Mouse (Mus musculus) forebrain, embryonic 13.5 days (tissue): ENCODE results near the gene Gabre. TPM values are rescaled to one million over a fixed set of nuclear protein-coding genes. Genes with fewer than 3 reads are reported as not detected.

Experiments
- ATAC-seq: fragments of 200-750 bp; cut with Nextera tagmentation; 2 replicates; pipeline ENCODE4 v1.8.0; 2017
- H3K27ac ChIP-seq: fragments of 300-500 bp; sonication (generic); 2 replicates; pipeline ENCODE4 v1.5.1; 2015; ENCODE audit warnings: inconsistent platforms, mild to moderate bottlenecking, moderate library complexity
- H3K27me3 ChIP-seq: fragments of 300-500 bp; sonication (generic); 2 replicates; pipeline ENCODE4 v1.6.1; 2015; ENCODE audit warnings: mild to moderate bottlenecking, inconsistent platforms
- H3K36me3 ChIP-seq: fragments of 300-500 bp; sonication (generic); 2 replicates; pipeline ENCODE4 v1.6.1; 2015; ENCODE audit warnings: mild to moderate bottlenecking, inconsistent platforms; ENCODE audit not compliant: poor library complexity, severe bottlenecking
- H3K4me1 ChIP-seq: fragments of 300-500 bp; sonication (generic); 2 replicates; pipeline ENCODE4 v1.6.1; 2015; ENCODE audit warnings: inconsistent platforms
- H3K4me2 ChIP-seq: fragments of 300-500 bp; sonication (generic); 2 replicates; pipeline ENCODE4 v1.6.1; 2015; ENCODE audit warnings: inconsistent platforms, mild to moderate bottlenecking, moderate library complexity
- H3K4me3 ChIP-seq: fragments of 300-500 bp; sonication (generic); 2 replicates; pipeline ENCODE4 v1.5.1; 2015; ENCODE audit warnings: mild to moderate bottlenecking, inconsistent platforms
- H3K9ac ChIP-seq: fragments of 300-500 bp; sonication (generic); 2 replicates; pipeline ENCODE4 v1.6.1; 2015; ENCODE audit warnings: mild to moderate bottlenecking, inconsistent platforms
- H3K9me3 ChIP-seq: fragments of 300-500 bp; sonication (generic); replicated peaks from 2 replicates; pipeline ENCODE4 v1.6.1; 2016; ENCODE audit warnings: inconsistent platforms
- WGBS: fragments of 180-500 bp; shearing (Covaris S2); methylation state at CpG from one replicate; pipeline ENCODE4 v1.1.7; 2015; 5-methylcytosine and 5-hydroxymethylcytosine counted together
- microRNA counts: library from miRNA; unstranded; fragments of <30 nt; microRNA quantifications from one replicate; lab custom pipeline; 2016
- microRNA-seq: library from miRNA; unstranded; fragments of <30 nt; microRNA quantifications from one replicate; pipeline ENCODE4, GENCODE M21; 2016
- polyA plus RNA-seq: library from polyadenylated mRNA; unstranded; fragments of >200 nt; fragmentation: Nextera tagmentation; extraction: Ambion mirVana; gene quantifications from 2 replicates; pipeline ENCODE4 v1.2.1, GENCODE M21; 2015

The Gabre gene
- polyA plus RNA-seq: 0.94 and 1.1 TPM in 2 replicates

- peak within 1 kb of the TSS; percentile 42 for H3K4me3 ChIP-seq
Observed at GRCm38 (mm10) chrX:72274659-72275371, at the start of gene Gabre. Gene Gabre, minus strand, starts transcription at chrX:72274803.

GRCm38 (mm10) chrX:72297812-72298211 lies 23.2 kb upstream of the Gabre start:
- Histone ChIP-seq H3K27ac (no peak overlapping the region), H3K36me3 (no peaks in the 10 kb centered on the region), H3K4me3 (no peak overlapping the region), H3K4me1 (no peaks in the 10 kb centered on the region), H3K9me3 (no peaks in the 10 kb centered on the region), H3K9ac (no peak overlapping the region), H3K4me2 (no peak overlapping the region), H3K27me3 (no peaks in the 10 kb centered on the region)
- ATAC-seq: no peak
- WGBS: 88% methylated on average over 2 of the region's 2 CpGs

More at GRCm38 (mm10) chrX:72274659-72275371, at the start of gene Gabre:
- Histone ChIP-seq H3K9ac (peak within 1 kb of the TSS; percentile 43; the same call in 1 of the 2 replicates), H3K27ac (no peak within 1 kb of the TSS), H3K4me1 (no peaks in the 10 kb centered on the region), H3K27me3 (no peaks in the 10 kb centered on the region), H3K36me3 (no peaks in the 10 kb centered on the region), H3K9me3 (no peaks in the 10 kb centered on the region), H3K4me2 (peak within 1 kb of the TSS; percentile 65)
- 11% methylated on average over 20 of the region's 36 CpGs for WGBS
- ATAC-seq: peak; percentile 93

- H3K4me3 ChIP-seq: no peak overlapping the region
- peak overlapping the region; percentile 65 for H3K4me2 ChIP-seq
- WGBS: 71% methylated on average over 1 of the region's 1 CpGs
- no peaks in the 10 kb centered on the region for H3K36me3 ChIP-seq
- H3K4me1 ChIP-seq: no peaks in the 10 kb centered on the region
- H3K27me3 ChIP-seq: no peaks in the 10 kb centered on the region
- no peak for ATAC-seq
- H3K9me3 ChIP-seq: no peaks in the 10 kb centered on the region
- no peak overlapping the region for H3K9ac ChIP-seq
- H3K27ac ChIP-seq: no peak overlapping the region
Observed at GRCm38 (mm10) chrX:72275372-72275663, 715 bp upstream of the Gabre start.

GRCm38 (mm10) chrX:72273966-72274658 lies 491 bp downstream of the Gabre start:
- WGBS: 18% methylated on average over 27 of the region's 27 CpGs
- H3K27ac ChIP-seq: no peak overlapping the region
- no peaks in the 10 kb centered on the region for H3K27me3 ChIP-seq
- ATAC-seq: peak; percentile 63
- H3K36me3 ChIP-seq: no peaks in the 10 kb centered on the region
- no peaks in the 10 kb centered on the region for H3K4me1 ChIP-seq
- H3K9ac ChIP-seq: peak overlapping the region; percentile 43; the same call in 1 of the 2 replicates
- no peaks in the 10 kb centered on the region for H3K9me3 ChIP-seq
- H3K4me2 ChIP-seq: peak overlapping the region; percentile 65
- peak overlapping the region; percentile 42 for H3K4me3 ChIP-seq

GRCm38 (mm10) chrX:72270637-72271036 lies 4.0 kb downstream of the Gabre start:
- no peaks in the 10 kb centered on the region for H3K27me3 ChIP-seq
- 86% methylated on average over 11 of the region's 11 CpGs for WGBS
- no peak overlapping the region for H3K4me3 ChIP-seq
- no peaks in the 10 kb centered on the region for H3K36me3 ChIP-seq
- no peaks in the 10 kb centered on the region for H3K9me3 ChIP-seq
- H3K9ac ChIP-seq: no peak overlapping the region
- H3K27ac ChIP-seq: no peak overlapping the region
- ATAC-seq: no peak
- H3K4me1 ChIP-seq: no peaks in the 10 kb centered on the region
- no peak overlapping the region for H3K4me2 ChIP-seq

- no peaks in the 10 kb centered on the region for H3K36me3 ChIP-seq
- no peak for ATAC-seq
- 92% methylated on average over 2 of the region's 2 CpGs for WGBS
Observed at GRCm38 (mm10) chrX:72221717-72222116, 52.9 kb downstream of the Gabre start, which contains the start of gene Magea4. Gene Magea4, plus strand, starts transcription at chrX:72222017.

More at GRCm38 (mm10) chrX:72221717-72222116, 52.9 kb downstream of the Gabre start, which contains the start of gene Magea4:
- H3K9me3 ChIP-seq: no peaks in the 10 kb centered on the region
- H3K27ac ChIP-seq: no peak within 1 kb of the TSS
- no peak within 1 kb of the TSS for H3K4me2 ChIP-seq
- H3K27me3 ChIP-seq: no peaks in the 10 kb centered on the region
- no peak within 1 kb of the TSS for H3K9ac ChIP-seq
- no peak within 1 kb of the TSS for H3K4me3 ChIP-seq
- H3K4me1 ChIP-seq: no peaks in the 10 kb centered on the region

MicroRNAs within 50 kb of the gene (microRNA counts, 519-probe panel; counts per million panel counts)
- microRNA mmu-miR-224 (lab: Ali Mortazavi, UCI) (177 counts per million, percentile 53 among the panel's probes with 10 or more counts), microRNA mmu-miR-452 (lab: Ali Mortazavi, UCI) (177 counts per million, percentile 53 among the panel's probes with 10 or more counts)

Small RNAs within 50 kb of the gene (microRNA-seq; reads per million reads assigned to microRNA genes)
- gene Mir224 (148 reads per million, percentile 55 among the genes with 10 or more reads in this experiment), gene Mir452 (81.3 reads per million, percentile 48 among the genes with 10 or more reads in this experiment)

Other genes starting within 250 kb of the Gabre start
- gene Magea4, start 52.8 kb downstream of the Gabre start, polyA plus RNA-seq: not detected in 2 replicates
- gene Magea10, start 112.1 kb upstream of the Gabre start, polyA plus RNA-seq: not detected in 2 replicates